Mouse (Mus musculus): ENCODE results near the gene B4galt5. TPM values are rescaled to one million over a fixed set of nuclear protein-coding genes. Genes with fewer than 3 reads are reported as not detected.

Gene B4galt5
- polyA plus RNA-seq, 1 experiment from 2014 or later, result 17.0 TPM

GRCm38 (mm10) chr2:167300943-167301497 lies 48.0 kb downstream of the B4galt5 start:
- H3K4me2 ChIP-seq, result no peak overlapping the region
- H3K36me3 ChIP-seq, result peaks cover 22% of the 10 kb centered on the region
- H3K27ac ChIP-seq, result no peak overlapping the region
- peaks cover 7% of the 10 kb centered on the region; the same call in 1 of the 2 replicates for H3K4me1 ChIP-seq
- no peak for ATAC-seq (ENCODE audit: insufficient read depth, low FRiP score, low read depth)
- no peaks in the 10 kb centered on the region for H3K9me3 ChIP-seq
- 89% methylated on average over 21 of the region's 21 CpGs for WGBS
- no peak overlapping the region for H3K9ac ChIP-seq
- H3K27me3 ChIP-seq (replicated peaks), result no peaks in the 10 kb centered on the region
- no peak overlapping the region for H3K4me3 ChIP-seq (replicated peaks)

- Histone ChIP-seq H3K4me2 (no peak overlapping the region), H3K36me3 (peaks cover 18% of the 10 kb centered on the region; the same call in 1 of the 2 replicates), H3K27me3 (replicated peaks) (no peaks in the 10 kb centered on the region), H3K9me3 (no peaks in the 10 kb centered on the region), H3K9ac (no peak overlapping the region), H3K27ac (peak overlapping the region; percentile 35; the same call in 1 of the 2 replicates), H3K4me1 (peaks cover 7% of the 10 kb centered on the region; the same call in 1 of the 2 replicates), H3K4me3 (replicated peaks) (no peak overlapping the region)
- WGBS, result 59% methylated on average over 6 of the region's 6 CpGs
- ATAC-seq (ENCODE audit: insufficient read depth, low FRiP score, low read depth), result no peak
These were observed 48.9 kb downstream of the B4galt5 start for GRCm38 (mm10) chr2:167299861-167300667.

- Histone ChIP-seq H3K4me3 (replicated peaks) (no peak overlapping the region), H3K9me3 (no peaks in the 10 kb centered on the region), H3K27ac (peak overlapping the region; percentile 1; the same call in 1 of the 2 replicates), H3K4me1 (peaks cover 10% of the 10 kb centered on the region; the same call in 1 of the 2 replicates), H3K4me2 (no peak overlapping the region), H3K27me3 (replicated peaks) (no peaks in the 10 kb centered on the region), H3K36me3 (peaks cover 9% of the 10 kb centered on the region; the same call in 1 of the 2 replicates), H3K9ac (no peak overlapping the region)
- ATAC-seq (ENCODE audit: insufficient read depth, low FRiP score, low read depth), result peak; percentile 78
- 65% methylated on average over 27 of the region's 27 CpGs for WGBS
These were observed 50.0 kb downstream of the B4galt5 start for GRCm38 (mm10) chr2:167298729-167299705.

- H3K4me1 ChIP-seq, result peaks cover 10% of the 10 kb centered on the region; the same call in 1 of the 2 replicates
- H3K4me3 ChIP-seq (replicated peaks), result no peak overlapping the region
- H3K27me3 ChIP-seq (replicated peaks), result no peaks in the 10 kb centered on the region
- ATAC-seq (ENCODE audit: insufficient read depth, low FRiP score, low read depth), result no peak
- H3K9ac ChIP-seq, result no peak overlapping the region
- H3K36me3 ChIP-seq, result 0 out of 2 replicates have a peak, but pooled peaks cover 4% of the 10 kb centered on the region
- no peak overlapping the region for H3K4me2 ChIP-seq
- WGBS, result 88% methylated on average over 11 of the region's 11 CpGs
- H3K27ac ChIP-seq, result no peak overlapping the region
- no peaks in the 10 kb centered on the region for H3K9me3 ChIP-seq
These were observed 51.0 kb downstream of the B4galt5 start for GRCm38 (mm10) chr2:167297985-167298384.

- H3K9ac ChIP-seq, result no peak overlapping the region
- no peaks in the 10 kb centered on the region for H3K36me3 ChIP-seq
- H3K27me3 ChIP-seq (replicated peaks), result no peaks in the 10 kb centered on the region
- peaks cover 18% of the 10 kb centered on the region for H3K4me1 ChIP-seq
- H3K4me2 ChIP-seq, result no peak overlapping the region
- 64% methylated on average over 15 of the region's 15 CpGs for WGBS
- ATAC-seq (ENCODE audit: insufficient read depth, low FRiP score, low read depth), result no peak
- no peaks in the 10 kb centered on the region for H3K9me3 ChIP-seq
- H3K27ac ChIP-seq, result no peak overlapping the region
- H3K4me3 ChIP-seq (replicated peaks), result peak overlapping the region; percentile 13; the same call in 1 of the 2 replicates
These were observed 54.1 kb downstream of the B4galt5 start for GRCm38 (mm10) chr2:167294926-167295325.

- H3K27me3 ChIP-seq (replicated peaks), result no peaks in the 10 kb centered on the region
- H3K9me3 ChIP-seq, result no peaks in the 10 kb centered on the region
- H3K27ac ChIP-seq, result no peak overlapping the region
- 79% methylated on average over 7 of the region's 7 CpGs for WGBS
- no peaks in the 10 kb centered on the region for H3K36me3 ChIP-seq
- ATAC-seq (ENCODE audit: insufficient read depth, low FRiP score, low read depth), result no peak
- H3K9ac ChIP-seq, result no peak overlapping the region
- H3K4me1 ChIP-seq, result peaks cover 15% of the 10 kb centered on the region
- no peak overlapping the region for H3K4me2 ChIP-seq
- no peak overlapping the region for H3K4me3 ChIP-seq (replicated peaks)
These were observed 54.8 kb downstream of the B4galt5 start for GRCm38 (mm10) chr2:167294216-167294615.

GRCm38 (mm10) chr2:167293289-167294085 lies 55.5 kb downstream of the B4galt5 start:
- Histone ChIP-seq H3K4me2 (no peak overlapping the region), H3K9ac (no peak overlapping the region), H3K27ac (no peak overlapping the region), H3K4me1 (peaks cover 15% of the 10 kb centered on the region), H3K27me3 (replicated peaks) (no peaks in the 10 kb centered on the region), H3K4me3 (replicated peaks) (no peak overlapping the region), H3K9me3 (no peaks in the 10 kb centered on the region), H3K36me3 (no peaks in the 10 kb centered on the region)
- 59% methylated on average over 13 of the region's 13 CpGs for WGBS
- ATAC-seq (ENCODE audit: insufficient read depth, low FRiP score, low read depth), result 0 out of 2 replicates have a peak, but pooled peaks have one; percentile 39

GRCm38 (mm10) chr2:167292854-167293253 lies 56.1 kb downstream of the B4galt5 start:
- H3K36me3 ChIP-seq, result no peaks in the 10 kb centered on the region
- ATAC-seq (ENCODE audit: insufficient read depth, low FRiP score, low read depth), result peak; percentile 37; the same call in 1 of the 2 replicates
- H3K4me3 ChIP-seq (replicated peaks), result no peak overlapping the region
- H3K4me2 ChIP-seq, result no peak overlapping the region
- WGBS, result 5% methylated on average over 6 of the region's 6 CpGs
- no peaks in the 10 kb centered on the region for H3K27me3 ChIP-seq (replicated peaks)
- H3K27ac ChIP-seq, result peak overlapping the region; percentile 48
- no peak overlapping the region for H3K9ac ChIP-seq
- H3K9me3 ChIP-seq, result no peaks in the 10 kb centered on the region
- H3K4me1 ChIP-seq, result peaks cover 15% of the 10 kb centered on the region

- H3K27ac ChIP-seq, result peak overlapping the region; percentile 48
- H3K36me3 ChIP-seq, result no peaks in the 10 kb centered on the region
- H3K9ac ChIP-seq, result no peak overlapping the region
- no peaks in the 10 kb centered on the region for H3K9me3 ChIP-seq
- H3K4me3 ChIP-seq (replicated peaks), result no peak overlapping the region
- peaks cover 15% of the 10 kb centered on the region for H3K4me1 ChIP-seq
- 48% methylated on average over 4 of the region's 4 CpGs for WGBS
- H3K4me2 ChIP-seq, result no peak overlapping the region
- H3K27me3 ChIP-seq (replicated peaks), result no peaks in the 10 kb centered on the region
- ATAC-seq (ENCODE audit: insufficient read depth, low FRiP score, low read depth), result peak; percentile 70
These were observed 56.8 kb downstream of the B4galt5 start for GRCm38 (mm10) chr2:167292151-167292591.

- no peak overlapping the region for H3K4me3 ChIP-seq (replicated peaks)
- H3K9me3 ChIP-seq, result no peaks in the 10 kb centered on the region
- H3K9ac ChIP-seq, result no peak overlapping the region
- WGBS, result 79% methylated on average over 11 of the region's 11 CpGs
- H3K27ac ChIP-seq, result no peak overlapping the region
- ATAC-seq (ENCODE audit: insufficient read depth, low FRiP score, low read depth), result no peak
- H3K4me1 ChIP-seq, result peaks cover 15% of the 10 kb centered on the region
- H3K27me3 ChIP-seq (replicated peaks), result no peaks in the 10 kb centered on the region
- H3K4me2 ChIP-seq, result no peak overlapping the region
- no peaks in the 10 kb centered on the region for H3K36me3 ChIP-seq
These were observed 57.3 kb downstream of the B4galt5 start for GRCm38 (mm10) chr2:167291656-167292055.

GRCm38 (mm10) chr2:167281461-167281860 lies 67.5 kb downstream of the B4galt5 start:
- Histone ChIP-seq H3K4me3 (replicated peaks) (no peak overlapping the region), H3K36me3 (no peaks in the 10 kb centered on the region), H3K4me1 (no peaks in the 10 kb centered on the region), H3K9ac (no peak overlapping the region), H3K27ac (no peak overlapping the region), H3K27me3 (replicated peaks) (no peaks in the 10 kb centered on the region), H3K9me3 (no peaks in the 10 kb centered on the region), H3K4me2 (no peak overlapping the region)
- 88% methylated on average over 13 of the region's 13 CpGs for WGBS
- ATAC-seq (ENCODE audit: insufficient read depth, low FRiP score, low read depth), result no peak

Measured in stomach, embryonic 15.5 days (tissue).